Mouse (Mus musculus): ENCODE measurements around the gene Gm20708. TPM values are rescaled to one million over a fixed set of nuclear protein-coding genes. Genes with fewer than 3 reads are reported as not detected.
A peak's percentile ranks its signal among the peaks of the same experiment; 100 is the strongest.
"Not testable (repeated sequence)": the region's sequence is repeated elsewhere in the genome, so short reads cannot be mapped to it uniquely, and the experiment has no call there.

The Gm20708 gene
- polyA plus RNA-seq, 1 experiment from 2014 or later = 0.18 TPM

DNA sequence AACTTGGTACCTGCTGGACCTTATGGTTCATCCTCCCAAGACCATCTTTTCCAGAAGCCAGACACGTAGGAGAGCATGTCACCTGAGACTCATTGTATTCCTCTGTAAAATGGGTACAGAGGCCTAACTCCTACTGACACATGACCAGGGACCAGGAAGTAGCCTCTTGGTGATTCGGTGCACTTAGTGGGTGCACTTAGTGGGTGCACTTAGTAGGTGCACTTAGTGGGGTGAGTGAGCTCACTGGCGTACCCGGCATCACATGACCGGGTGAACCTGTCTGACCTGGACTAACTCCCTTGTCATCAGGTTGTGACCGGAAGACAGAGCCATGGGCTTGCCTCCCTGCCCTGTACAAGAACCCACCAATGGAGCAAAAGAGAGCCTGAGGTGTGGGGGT is 2.7 kb upstream of the Gm20708 start:
- H3K27ac ChIP-seq (replicated peaks) = no peak overlapping the region
- H3K9ac ChIP-seq (ENCODE audit: low read length) = no peak overlapping the region
- H3K36me3 ChIP-seq (ENCODE audit: control insufficient read depth, insufficient read depth, low read length) = no peaks in the 10 kb centered on the region
- no peak overlapping the region for H3K4me3 ChIP-seq (ENCODE audit: low read depth, low read length)
- WGBS = 92% methylated on average over 6 of the region's 6 CpGs
- H3K9me3 ChIP-seq (ENCODE audit: control insufficient read depth, low read length) = no peaks in the 10 kb centered on the region
- no peak overlapping the region for H3K4me2 ChIP-seq (replicated peaks; ENCODE audit: low read depth)
- H3K27me3 ChIP-seq (ENCODE audit: control insufficient read depth, insufficient read depth, low read length) = no peaks in the 10 kb centered on the region
- TF ChIP-seq EP300 (optimal IDR thresholded peaks at IDR 0.05) = no peak
- TF ChIP-seq CTCF (IDR thresholded peaks at IDR 0.05; ENCODE audit: low read depth) = no peak
- DNase-seq (ENCODE audit: low spot score) (no peak), ATAC-seq (ENCODE audit: low FRiP score, low TSS enrichment) (no peak)
- H3K4me1 ChIP-seq (replicated peaks; ENCODE audit: control insufficient read depth, insufficient read depth) = 0 out of 2 replicates have a peak, but pooled peaks cover 3% of the 10 kb centered on the region

DNA sequence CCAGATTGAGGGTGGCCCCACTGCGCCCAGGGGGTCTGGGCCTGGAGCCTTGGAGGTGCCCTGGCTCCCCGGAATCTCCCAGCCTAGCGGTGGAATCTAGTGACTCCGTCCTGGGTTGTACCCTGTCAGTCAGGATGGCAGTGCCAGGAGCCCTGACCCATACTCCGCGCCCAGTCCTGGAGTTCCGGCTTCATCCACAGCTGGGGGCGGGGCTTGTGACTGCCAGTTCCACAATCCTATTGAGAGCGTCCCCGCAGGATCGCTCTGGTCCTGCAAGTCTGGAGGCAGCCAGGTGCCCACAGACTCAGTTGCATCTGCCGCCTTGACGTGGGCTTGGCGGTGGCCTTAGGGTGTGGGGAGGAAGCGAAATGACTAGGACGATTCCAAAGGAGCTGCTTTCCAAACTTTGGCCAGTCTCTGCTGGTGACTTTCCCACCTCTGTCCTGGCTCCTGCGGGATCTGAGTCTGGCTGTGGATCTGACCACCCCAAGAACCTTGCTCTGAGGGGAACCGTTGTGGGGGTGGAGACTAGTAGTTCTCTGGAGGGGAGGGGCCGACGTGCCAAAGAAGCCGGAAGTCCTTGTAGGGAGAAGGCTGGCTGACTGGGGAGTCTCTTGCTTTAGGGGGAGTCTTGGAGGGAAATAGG is 1.1 kb downstream of the Gm20708 start:
- Histone ChIP-seq H3K9me3 (ENCODE audit: control insufficient read depth, low read length) (no peaks in the 10 kb centered on the region), H3K27me3 (ENCODE audit: control insufficient read depth, insufficient read depth, low read length) (no peaks in the 10 kb centered on the region), H3K27ac (replicated peaks) (peak overlapping the region; percentile 95), H3K9ac (ENCODE audit: low read length) (peak overlapping the region; percentile 90), H3K4me1 (replicated peaks; ENCODE audit: control insufficient read depth, insufficient read depth) (0 out of 2 replicates have a peak, but pooled peaks cover 3% of the 10 kb centered on the region), H3K4me3 (ENCODE audit: low read depth, low read length) (peak overlapping the region; percentile 92), H3K4me2 (replicated peaks; ENCODE audit: low read depth) (peak overlapping the region; percentile 95), H3K36me3 (ENCODE audit: control insufficient read depth, insufficient read depth, low read length) (0 out of 2 replicates have a peak, but pooled peaks cover 6% of the 10 kb centered on the region)
- TF ChIP-seq CTCF (IDR thresholded peaks at IDR 0.05; ENCODE audit: low read depth) (peak; percentile 71), EP300 (optimal IDR thresholded peaks at IDR 0.05) (no peak)
- ATAC-seq (ENCODE audit: low FRiP score, low TSS enrichment) (peak; percentile 92), DNase-seq (ENCODE audit: low spot score) (peak; percentile 98)
- WGBS = under 1% methylated on average over 21 of the region's 21 CpGs

DNA sequence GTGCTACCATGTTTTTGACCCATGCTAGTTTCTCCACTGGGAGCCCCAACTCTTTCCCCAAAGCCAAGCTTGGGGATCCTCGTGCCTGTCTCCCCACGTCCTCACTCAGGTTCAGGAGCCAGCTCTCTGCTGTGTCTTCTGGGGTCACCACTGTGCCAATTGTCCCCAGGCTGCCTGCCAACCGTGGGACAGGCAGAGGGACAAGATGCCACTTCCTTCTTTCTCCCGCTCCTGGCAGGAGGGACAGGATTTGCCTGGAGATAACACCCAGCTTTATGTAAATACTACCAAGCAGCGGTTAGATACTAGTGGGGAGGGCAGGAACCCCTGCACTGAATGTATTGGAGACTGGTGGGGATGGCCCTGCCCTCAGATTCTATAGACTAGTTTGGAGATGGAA is 4.4 kb downstream of the Gm20708 start:
- no peak for ATAC-seq (ENCODE audit: low FRiP score, low TSS enrichment)
- 54% methylated on average over 5 of the region's 5 CpGs for WGBS
- H3K4me3 ChIP-seq (ENCODE audit: low read depth, low read length) = no peak overlapping the region

DNA sequence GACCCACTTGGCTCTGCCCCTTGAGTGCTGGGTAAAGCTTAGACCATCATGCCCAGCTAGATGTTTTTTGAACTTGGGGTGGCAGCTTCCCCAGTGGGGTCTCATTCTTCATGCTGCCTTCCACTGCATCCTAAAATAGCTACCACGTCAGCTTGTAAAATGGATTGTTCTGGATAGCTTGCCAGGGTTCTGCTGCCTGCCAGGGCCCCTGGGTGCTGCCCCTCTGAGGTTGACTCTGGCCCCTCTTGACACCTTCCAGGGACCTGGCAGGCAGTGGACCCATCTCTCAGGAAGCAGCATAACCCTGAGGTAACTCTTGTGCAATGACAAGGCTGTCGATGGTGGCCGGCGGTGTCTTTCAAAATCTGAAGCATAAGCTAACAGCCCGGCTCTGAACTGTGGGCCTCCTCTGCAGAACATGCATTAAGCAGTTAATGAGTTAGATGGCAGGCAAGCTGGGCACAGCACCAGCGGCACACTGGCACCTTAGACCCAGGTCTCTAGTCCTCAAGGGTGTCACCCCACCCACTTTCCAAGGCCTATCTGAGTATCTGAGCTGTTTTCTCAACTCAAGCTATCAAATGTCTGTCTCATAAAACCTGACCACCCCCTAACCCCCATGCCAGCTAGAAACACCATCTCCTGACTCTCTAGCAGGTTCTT is 5.4 kb downstream of the Gm20708 start:
- WGBS = 79% methylated on average over 6 of the region's 6 CpGs
- H3K27me3 ChIP-seq (ENCODE audit: control insufficient read depth, insufficient read depth, low read length) = no peaks in the 10 kb centered on the region
- no peak overlapping the region for H3K27ac ChIP-seq (replicated peaks)
- no peaks in the 10 kb centered on the region for H3K9me3 ChIP-seq (ENCODE audit: control insufficient read depth, low read length)
- H3K36me3 ChIP-seq (ENCODE audit: control insufficient read depth, insufficient read depth, low read length) = peaks cover 9% of the 10 kb centered on the region; the same call in 1 of the 2 replicates
- DNase-seq (ENCODE audit: low spot score) (no peak), ATAC-seq (ENCODE audit: low FRiP score, low TSS enrichment) (no peak)
- TF ChIP-seq CTCF (IDR thresholded peaks at IDR 0.05; ENCODE audit: low read depth) (no peak), EP300 (optimal IDR thresholded peaks at IDR 0.05) (no peak)
- no peak overlapping the region for H3K4me3 ChIP-seq (ENCODE audit: low read depth, low read length)
- no peak overlapping the region for H3K4me2 ChIP-seq (replicated peaks; ENCODE audit: low read depth)
- 0 out of 2 replicates have a peak, but pooled peaks cover 3% of the 10 kb centered on the region for H3K4me1 ChIP-seq (replicated peaks; ENCODE audit: control insufficient read depth, insufficient read depth)
- H3K9ac ChIP-seq (ENCODE audit: low read length) = no peak overlapping the region

More for the DNA sequence above, 4.4 kb downstream of the Gm20708 start:
- H3K27me3 ChIP-seq (ENCODE audit: control insufficient read depth, insufficient read depth, low read length) = no peaks in the 10 kb centered on the region
- H3K4me2 ChIP-seq (replicated peaks; ENCODE audit: low read depth) = no peak overlapping the region
- TF ChIP-seq CTCF (IDR thresholded peaks at IDR 0.05; ENCODE audit: low read depth) = no peak
- no peak for TF ChIP-seq EP300 (optimal IDR thresholded peaks at IDR 0.05)
- DNase-seq (ENCODE audit: low spot score) = no peak
- no peak overlapping the region for H3K9ac ChIP-seq (ENCODE audit: low read length)
- H3K27ac ChIP-seq (replicated peaks) = no peak overlapping the region
- H3K9me3 ChIP-seq (ENCODE audit: control insufficient read depth, low read length) = no peaks in the 10 kb centered on the region
- H3K36me3 ChIP-seq (ENCODE audit: control insufficient read depth, insufficient read depth, low read length) = peaks cover 7% of the 10 kb centered on the region; the same call in 1 of the 2 replicates
- H3K4me1 ChIP-seq (replicated peaks; ENCODE audit: control insufficient read depth, insufficient read depth) = 0 out of 2 replicates have a peak, but pooled peaks cover 3% of the 10 kb centered on the region

GRCm38 (mm10) chr11:117815850-117816249 is 6.4 kb downstream of the Gm20708 start:
- 66% methylated on average over 9 of the region's 9 CpGs for WGBS
- not testable (repeated sequence) for H3K9me3 ChIP-seq (ENCODE audit: control insufficient read depth, low read length); H3K9ac ChIP-seq (ENCODE audit: low read length); DNase-seq (ENCODE audit: low spot score); ATAC-seq (ENCODE audit: low FRiP score, low TSS enrichment); H3K27me3 ChIP-seq (ENCODE audit: control insufficient read depth, insufficient read depth, low read length); H3K4me1 ChIP-seq (replicated peaks; ENCODE audit: control insufficient read depth, insufficient read depth); H3K36me3 ChIP-seq (ENCODE audit: control insufficient read depth, insufficient read depth, low read length); H3K4me2 ChIP-seq (replicated peaks; ENCODE audit: low read depth); H3K4me3 ChIP-seq (ENCODE audit: low read depth, low read length)
- peak overlapping the region; percentile 13; the same call in 1 of the 2 replicates for H3K27ac ChIP-seq (replicated peaks)

Measured in stomach, postnatal 0 days (tissue).